In the genomic region with DNA sequence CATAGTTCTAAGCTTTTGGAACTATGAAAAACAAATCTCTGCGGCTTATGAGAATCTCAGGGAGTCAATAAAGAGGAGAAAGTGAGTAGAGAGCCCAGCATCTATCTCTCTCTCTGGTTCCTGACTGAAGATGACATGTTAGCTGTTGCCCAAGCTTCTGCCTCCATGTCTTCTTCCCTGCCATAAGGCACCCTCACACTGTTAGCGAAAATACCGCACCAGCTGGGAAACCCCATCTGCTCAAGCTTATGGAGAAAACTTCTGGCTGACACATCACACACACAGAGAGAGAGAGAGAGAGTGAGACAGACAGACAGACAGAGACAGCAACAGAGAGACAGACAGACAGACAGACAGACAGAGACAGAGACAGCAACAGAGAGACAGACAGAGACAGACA, we compare ENCODE assay signal across 19 mouse cellular contexts. TPM values are rescaled to one million over a fixed set of nuclear protein-coding genes. Genes with fewer than 3 reads are reported as not detected.
DNase-seq lines count a peak whose midpoint lies in the region; ATAC-seq lines count a peak whose summit lies in the region.
"Had no signal": no experiment of that assay in that cellular context is flagged by ENCODE, and none has a peak within 500 bp of the region (broad histone marks: within the 10 kb centered on the region; RNA-seq: fewer than 3 reads in every experiment).

No protein-coding gene starts in this region.

- no peaks in the 10 kb centered on the region for H3K36me3 ChIP-seq in midbrain, embryonic 16.5 days (ENCODE audit: control insufficient read depth, insufficient read depth, low read length)
- H3K36me3 ChIP-seq: intestine, embryonic 15.5 days had no signal

- no peak overlapping the region for H3K27ac ChIP-seq in midbrain, embryonic 16.5 days (ENCODE audit: low read length)
- H3K27ac ChIP-seq: intestine, embryonic 15.5 days; kidney, postnatal 0 days had no signal

- H3K4me3 ChIP-seq in midbrain, embryonic 16.5 days (ENCODE audit: low read depth, low read length): no peak overlapping the region
- H3K4me3 ChIP-seq: erythroblast, embryonic 14.5 days; intestine, embryonic 15.5 days had no signal

- WGBS in midbrain, embryonic 16.5 days: 91% methylated on average over 3 of the region's 3 CpGs

- H3K4me2 ChIP-seq in midbrain, embryonic 16.5 days (ENCODE audit: low read length): no peak overlapping the region
- H3K4me2 ChIP-seq: intestine, embryonic 15.5 days had no signal

- no peak for ATAC-seq in cerebellum, adult (ENCODE audit: insufficient number of reproducible peaks, low FRiP score, low TSS enrichment)
- no peak for ATAC-seq in midbrain, embryonic 16.5 days
- ATAC-seq: activated CD4-positive, CD25-positive, alpha-beta regulatory T cell, adult 4 months; intestine, embryonic 15.5 days; liver, postnatal 0 days had no signal

- H3K27me3 ChIP-seq in midbrain, embryonic 16.5 days (ENCODE audit: control insufficient read depth, insufficient read depth, low read depth, low read length): no peaks in the 10 kb centered on the region
- H3K27me3 ChIP-seq: CH12.LX; intestine, embryonic 15.5 days had no signal

- no peaks in the 10 kb centered on the region for H3K4me1 ChIP-seq in midbrain, embryonic 16.5 days (ENCODE audit: control insufficient read depth, insufficient read depth, low read length)
- H3K4me1 ChIP-seq: intestine, embryonic 15.5 days had no signal

- H3K9me3 ChIP-seq in midbrain, embryonic 16.5 days (replicated peaks; ENCODE audit: control insufficient read depth, low read length, poor library complexity, severe bottlenecking): no peaks in the 10 kb centered on the region
- H3K9me3 ChIP-seq: intestine, embryonic 15.5 days had no signal

- peak; percentile 49 to 57 for DNase-seq in cerebellum, postnatal 10 days
- peak; percentile 56 to 59 for DNase-seq in layer of hippocampus, adult 8-10 months (ENCODE audit: low spot score in 2 of 2)
- peak; percentile 14 to 54 for DNase-seq in left cerebral cortex, adult 8-10 months (ENCODE audit: low spot score in 2 of 2)
- peak; percentile 30 to 32 for DNase-seq in right cerebral cortex, postnatal 36 days (ENCODE audit: low spot score in 2 of 2)
- DNase-seq in spleen, postnatal 4 days (ENCODE audit: low spot score in 2 of 2): no peak
- no peak for DNase-seq in ovary, postnatal 10 days (ENCODE audit: low spot score)
- DNase-seq: cerebellum, adult 2 months; embryo, embryonic 11 days; liver, postnatal 0 days; lung, postnatal 4 days; midbrain, embryonic 14.5 days; thymus, postnatal 36 days had no signal

- no peak overlapping the region for H3K9ac ChIP-seq in midbrain, embryonic 16.5 days (ENCODE audit: low read depth, low read length)
- H3K9ac ChIP-seq: intestine, embryonic 15.5 days; liver, postnatal 0 days had no signal

RNA-seq across cellular contexts. Expression of gene Casq2, which starts 15.2 kb away (rescaled TPM):
- total RNA-seq in layer of hippocampus, adult 8-10 months (2022): 1 to 10 TPM in 2 of 4 experiments, under 1 TPM in 2; 0.86 to 2.8 (median 1.0) TPM
- total RNA-seq in left cerebral cortex, adult 8-10 months (2022): 1 to 10 TPM; 1.3 to 3.0 (median 1.8) TPM
- 0.29 and 0.82 TPM in 2 replicates for polyA plus RNA-seq in midbrain, embryonic 16.5 days (2015; fragmentation: Nextera tagmentation; extraction: Ambion mirVana)
- total RNA-seq: CH12.LX had no signal
- polyA plus RNA-seq: activated CD4-positive, CD25-positive, alpha-beta regulatory T cell, adult 4 months; erythroblast, embryonic 14.5 days had no signal

Comparison
In these comparisons a context has a peak if more than half of its experiments do, and no peak if none do; other contexts are left out.
1. DNase-seq: peak in cerebellum, postnatal 10 days (2 of 2), layer of hippocampus, adult 8-10 months (2 of 2), left cerebral cortex, adult 8-10 months (2 of 2) and right cerebral cortex, postnatal 36 days (2 of 2); none in spleen, postnatal 4 days (0 of 2) and ovary, postnatal 10 days (single experiment).